Mouse (Mus musculus): ENCODE data around the gene Tomm40l.

The Tomm40l gene

GRCm38 (mm10) chr1:171193093-171193840 is 29.0 kb downstream of the Tomm40l start:
- peak; percentile 51 for DNase-seq (ENCODE audit: low spot score)

GRCm38 (mm10) chr1:171192283-171192682 is 30.0 kb downstream of the Tomm40l start:
- DNase-seq (ENCODE audit: low spot score): no peak

GRCm38 (mm10) chr1:171190832-171191231 is 31.5 kb downstream of the Tomm40l start:
- no peak for DNase-seq (ENCODE audit: low spot score)

GRCm38 (mm10) chr1:171189476-171190114 is 32.7 kb downstream of the Tomm40l start:
- DNase-seq (ENCODE audit: low spot score): no peak

- no peak for DNase-seq (ENCODE audit: low spot score)
These were observed 33.3 kb downstream of the Tomm40l start for GRCm38 (mm10) chr1:171189046-171189445.

- peak; percentile 60 for DNase-seq (ENCODE audit: low spot score)
These were observed 34.2 kb downstream of the Tomm40l start for GRCm38 (mm10) chr1:171187851-171188700.

- DNase-seq (ENCODE audit: low spot score): no peak
These were observed 36.7 kb downstream of the Tomm40l start for GRCm38 (mm10) chr1:171185655-171186054.

GRCm38 (mm10) chr1:171184314-171184713 is 38.0 kb downstream of the Tomm40l start:
- DNase-seq (ENCODE audit: low spot score): no peak

- DNase-seq (ENCODE audit: low spot score): no peak
These were observed 38.7 kb downstream of the Tomm40l start for GRCm38 (mm10) chr1:171183620-171184019.

- no peak for DNase-seq (ENCODE audit: low spot score)
These were observed 39.3 kb downstream of the Tomm40l start for GRCm38 (mm10) chr1:171183025-171183424.

GRCm38 (mm10) chr1:171179487-171180171 is 42.7 kb downstream of the Tomm40l start:
- no peak for DNase-seq (ENCODE audit: low spot score)

- no peak for DNase-seq (ENCODE audit: low spot score)
These were observed 49.5 kb downstream of the Tomm40l start for GRCm38 (mm10) chr1:171172779-171173178.

GRCm38 (mm10) chr1:171171138-171171537 is 51.2 kb downstream of the Tomm40l start:
- no peak for DNase-seq (ENCODE audit: low spot score)

- no peak for DNase-seq (ENCODE audit: low spot score)
These were observed 52.4 kb downstream of the Tomm40l start for GRCm38 (mm10) chr1:171169913-171170312.

- no peak for DNase-seq (ENCODE audit: low spot score)
These were observed 53.4 kb downstream of the Tomm40l start for GRCm38 (mm10) chr1:171168906-171169305.
